Mouse (Mus musculus) liver, postnatal 0 days (tissue): ENCODE results near the gene Mad2l1bp.

Experiments
- CTCF ChIP-seq: sonication (generic); IDR thresholded peaks from 2 replicates; pipeline ENCODE4 v1.5.1; 2016; ENCODE audit warnings: antibody characterized with exemption, low read depth
- EP300 ChIP-seq: IDR thresholded peaks from 2 replicates; pipeline ENCODE4 v1.6.1; 2016; ENCODE audit warnings: antibody characterized with exemption, low read depth, mild to moderate bottlenecking

GRCm38 (mm10) chr17:46126608-46127007 lies 26.7 kb downstream of the Mad2l1bp start:
- TF ChIP-seq CTCF (no peak), EP300 (no peak)
